In genomic region chr3:90212723-90213122, GRCm38 (mm10) we compare ENCODE assay signal across 8 mouse cellular contexts. TPM values are rescaled to one million over a fixed set of nuclear protein-coding genes. Genes with fewer than 3 reads are reported as not detected.
A peak's percentile ranks its signal among the peaks of the same experiment; 100 is the strongest.
DNase-seq lines count a peak whose midpoint lies in the region; ATAC-seq and TF ChIP-seq lines count a peak whose summit lies in the region.

No protein-coding gene starts in this region.

- peak; percentile 14 for DNase-seq in cerebellum, adult 11-12 months
- no peak for DNase-seq in cerebellum, postnatal 4 days (ENCODE audit: low spot score in 2 of 2)
- DNase-seq in neural tube, embryonic 11.5 days (ENCODE audit: low spot score): no peak
- DNase-seq in neural tube, embryonic 10.5 days (ENCODE audit: extremely low spot score, low spot score): no peak
- no peak for DNase-seq in limb, embryonic 14.5 days (ENCODE audit: low spot score)
- no peak for DNase-seq in cerebellum, postnatal 25 days
- DNase-seq in layer of hippocampus, adult 9-10 months (ENCODE audit: low spot score): no peak

- peak overlapping the region; percentile 80 for H3K9ac ChIP-seq in neural tube, embryonic 11.5 days (ENCODE audit: low read length)
- H3K9ac ChIP-seq in limb, embryonic 14.5 days (ENCODE audit: low read depth, low read length, severe bottlenecking): peak overlapping the region; percentile 92
- peak overlapping the region; percentile 82; the same call in 1 of the 2 replicates for H3K9ac ChIP-seq in stomach, embryonic 15.5 days

- peaks cover 11% of the 10 kb centered on the region for H3K36me3 ChIP-seq in neural tube, embryonic 11.5 days (ENCODE audit: control insufficient read depth, insufficient read depth, low read length)
- peaks cover 49% of the 10 kb centered on the region for H3K36me3 ChIP-seq in limb, embryonic 14.5 days (ENCODE audit: control insufficient read depth, insufficient read depth, low read length)
- H3K36me3 ChIP-seq in stomach, embryonic 15.5 days: peaks cover 30% of the 10 kb centered on the region; the same call in 1 of the 2 replicates

- no peak overlapping the region for H3K27ac ChIP-seq in neural tube, embryonic 11.5 days (ENCODE audit: low read depth, low read length)
- H3K27ac ChIP-seq in limb, embryonic 14.5 days (replicated peaks; ENCODE audit: low read depth, low read length): no peak overlapping the region; the same call in 1 of the 2 replicates
- no peak overlapping the region; the same call in 1 of the 2 replicates for H3K27ac ChIP-seq in stomach, embryonic 15.5 days

- peaks cover 8% of the 10 kb centered on the region; the same call in 1 of the 2 replicates for H3K4me1 ChIP-seq in neural tube, embryonic 11.5 days (ENCODE audit: control insufficient read depth, insufficient read depth, low read length)
- peaks cover 19% of the 10 kb centered on the region for H3K4me1 ChIP-seq in limb, embryonic 14.5 days (ENCODE audit: control insufficient read depth, insufficient read depth, low read length)
- peaks cover 10% of the 10 kb centered on the region; the same call in 1 of the 2 replicates for H3K4me1 ChIP-seq in stomach, embryonic 15.5 days

- H3K9me3 ChIP-seq in neural tube, embryonic 11.5 days (ENCODE audit: control insufficient read depth, low read length): no peaks in the 10 kb centered on the region
- H3K9me3 ChIP-seq in limb, embryonic 14.5 days (ENCODE audit: control insufficient read depth, low read length): no peaks in the 10 kb centered on the region
- H3K9me3 ChIP-seq in stomach, embryonic 15.5 days: no peaks in the 10 kb centered on the region

- H3K27me3 ChIP-seq in neural tube, embryonic 11.5 days (ENCODE audit: control insufficient read depth, insufficient read depth, low read length): no peaks in the 10 kb centered on the region
- H3K27me3 ChIP-seq in limb, embryonic 14.5 days (ENCODE audit: control insufficient read depth, insufficient read depth, low read length): no peaks in the 10 kb centered on the region
- no peaks in the 10 kb centered on the region for H3K27me3 ChIP-seq in stomach, embryonic 15.5 days (replicated peaks)

- peak overlapping the region; percentile 75 for H3K4me3 ChIP-seq in neural tube, embryonic 11.5 days (ENCODE audit: low read depth, low read length)
- H3K4me3 ChIP-seq in limb, embryonic 14.5 days (replicated peaks; ENCODE audit: low read length): peak overlapping the region; percentile 88
- H3K4me3 ChIP-seq in stomach, embryonic 15.5 days (replicated peaks): peak overlapping the region; percentile 73

- ATAC-seq in neural tube, embryonic 11.5 days (ENCODE audit: insufficient read depth, low FRiP score, low TSS enrichment): no peak
- ATAC-seq in limb, embryonic 14.5 days (ENCODE audit: low FRiP score, low read depth): no peak
- no peak for ATAC-seq in stomach, embryonic 15.5 days (ENCODE audit: insufficient read depth, low FRiP score, low read depth)

- TF ChIP-seq POLR2A in limb, embryonic 14.5 days (IDR thresholded peaks at IDR 0.05; ENCODE audit: borderline replicate concordance, extremely low read depth, insufficient read depth, insufficient read length): no peak

- WGBS in neural tube, embryonic 11.5 days: 19% methylated on average over 5 of the region's 5 CpGs
- WGBS in limb, embryonic 14.5 days: 13% methylated on average over 5 of the region's 5 CpGs
- WGBS in stomach, embryonic 15.5 days: 11% methylated on average over 5 of the region's 5 CpGs

- H3K4me2 ChIP-seq in neural tube, embryonic 11.5 days (ENCODE audit: low read depth): peak overlapping the region; percentile 85
- peak overlapping the region; percentile 86 for H3K4me2 ChIP-seq in limb, embryonic 14.5 days (replicated peaks; ENCODE audit: low read depth, low read length, severe bottlenecking)
- peak overlapping the region; percentile 87 for H3K4me2 ChIP-seq in stomach, embryonic 15.5 days

RNA-seq across cellular contexts. Expression of gene Rps27, which starts 0.7 kb away (rescaled TPM):
- polyA plus RNA-seq in neural tube, embryonic 11.5 days (2014; fragmentation: Nextera tagmentation; extraction: Ambion mirVana): 1,223 and 1,277 TPM in 2 replicates
- 3,285 and 4,392 TPM in 2 replicates for polyA plus RNA-seq in limb, embryonic 14.5 days (2012; rRNA removed)
- 2,297 and 2,465 TPM in 2 replicates for polyA plus RNA-seq in limb, embryonic 14.5 days (2014; fragmentation: Nextera tagmentation; extraction: Ambion mirVana)
- 1,026 and 1,361 TPM in 2 replicates for polyA plus RNA-seq in stomach, embryonic 15.5 days (2015; fragmentation: Nextera tagmentation; extraction: Ambion mirVana)

RNA-seq across cellular contexts. Expression of gene Rab13, which starts 0.8 kb away (rescaled TPM):
- polyA plus RNA-seq in neural tube, embryonic 11.5 days (2014; fragmentation: Nextera tagmentation; extraction: Ambion mirVana): 10.4 and 12.3 TPM in 2 replicates
- polyA plus RNA-seq in limb, embryonic 14.5 days (2012; rRNA removed): 23.8 and 35.8 TPM in 2 replicates
- 17.8 and 21.8 TPM in 2 replicates for polyA plus RNA-seq in limb, embryonic 14.5 days (2014; fragmentation: Nextera tagmentation; extraction: Ambion mirVana)
- polyA plus RNA-seq in stomach, embryonic 15.5 days (2015; fragmentation: Nextera tagmentation; extraction: Ambion mirVana): 30.9 and 31.0 TPM in 2 replicates

RNA-seq across cellular contexts. Expression of gene Jtb, which starts 18.7 kb away (rescaled TPM):
- 92.3 and 92.4 TPM in 2 replicates for polyA plus RNA-seq in neural tube, embryonic 11.5 days (2014; fragmentation: Nextera tagmentation; extraction: Ambion mirVana)
- polyA plus RNA-seq in limb, embryonic 14.5 days (2012; rRNA removed): 74.2 and 78.2 TPM in 2 replicates
- polyA plus RNA-seq in limb, embryonic 14.5 days (2014; fragmentation: Nextera tagmentation; extraction: Ambion mirVana): 120 and 130 TPM in 2 replicates
- polyA plus RNA-seq in stomach, embryonic 15.5 days (2015; fragmentation: Nextera tagmentation; extraction: Ambion mirVana): 109 and 115 TPM in 2 replicates

RNA-seq across cellular contexts. Expression of gene Creb3l4, which starts 30.6 kb away (rescaled TPM):
- 3.4 and 4.0 TPM in 2 replicates for polyA plus RNA-seq in neural tube, embryonic 11.5 days (2014; fragmentation: Nextera tagmentation; extraction: Ambion mirVana)
- polyA plus RNA-seq in limb, embryonic 14.5 days (2012; rRNA removed): 6.3 and 6.4 TPM in 2 replicates
- polyA plus RNA-seq in limb, embryonic 14.5 days (2014; fragmentation: Nextera tagmentation; extraction: Ambion mirVana): 6.7 and 10.0 TPM in 2 replicates
- 21.4 and 22.5 TPM in 2 replicates for polyA plus RNA-seq in stomach, embryonic 15.5 days (2015; fragmentation: Nextera tagmentation; extraction: Ambion mirVana)

RNA-seq across cellular contexts. Expression of gene Slc39a1, which starts 35.2 kb away (rescaled TPM):
- 50.6 and 51.4 TPM in 2 replicates for polyA plus RNA-seq in neural tube, embryonic 11.5 days (2014; fragmentation: Nextera tagmentation; extraction: Ambion mirVana)
- polyA plus RNA-seq in limb, embryonic 14.5 days (2012; rRNA removed): 56.8 and 66.4 TPM in 2 replicates
- 104 and 111 TPM in 2 replicates for polyA plus RNA-seq in limb, embryonic 14.5 days (2014; fragmentation: Nextera tagmentation; extraction: Ambion mirVana)
- 104 and 111 TPM in 2 replicates for polyA plus RNA-seq in stomach, embryonic 15.5 days (2015; fragmentation: Nextera tagmentation; extraction: Ambion mirVana)
